Mouse (Mus musculus) heart, postnatal 0 days (tissue): ENCODE data around the gene Pter.

ENCODE experiments used
- CTCF ChIP-seq: IDR thresholded peaks from 2 replicates; pipeline ENCODE4 v1.5.1; 2016; ENCODE audit warnings: antibody characterized with exemption, control low read depth, low read depth
- EP300 ChIP-seq: IDR thresholded peaks from 2 replicates; pipeline ENCODE4 v1.6.1; 2016; ENCODE audit warnings: antibody characterized with exemption, low read depth

DNA sequence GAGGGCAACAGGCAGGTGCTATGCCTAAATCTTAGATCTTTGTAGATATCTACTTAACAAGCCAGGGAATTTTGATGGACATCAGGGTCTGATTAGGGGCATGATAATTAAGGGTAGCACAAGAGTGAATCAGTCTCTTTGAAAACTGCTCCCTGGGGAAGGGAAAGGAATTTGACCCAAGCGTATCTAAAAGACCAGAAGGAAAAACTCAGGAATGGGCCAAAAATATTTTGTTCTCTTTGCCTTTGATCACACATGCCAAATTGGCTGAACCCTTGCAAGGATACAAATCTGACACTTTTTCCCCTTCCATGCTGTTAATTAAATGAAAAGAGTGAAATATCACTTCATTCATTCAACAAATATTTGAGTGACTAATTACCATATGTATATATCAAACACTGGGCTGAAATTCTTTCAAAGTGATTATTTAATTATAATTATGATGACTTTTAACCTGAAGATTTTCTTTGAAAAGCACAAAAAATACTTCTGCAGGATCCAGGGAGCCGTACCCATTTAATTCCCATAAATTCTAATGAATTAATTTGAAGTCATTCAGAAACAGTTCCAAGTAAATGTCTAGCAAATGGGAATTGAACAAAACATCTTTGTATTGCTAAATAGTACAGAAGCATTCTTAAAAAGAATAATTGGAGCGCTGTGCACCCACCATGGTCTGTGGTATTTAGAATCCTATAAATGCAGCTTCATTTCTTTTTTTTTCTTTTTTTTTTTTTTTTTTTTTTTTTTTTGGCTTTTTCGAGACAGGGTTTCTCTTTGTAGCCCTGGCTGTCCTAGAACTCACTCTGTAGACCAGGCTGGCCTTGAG, 61.3 kb downstream of the Pter start:
- TF ChIP-seq CTCF = no peak
- TF ChIP-seq EP300 = no peak
